Mouse (Mus musculus): ENCODE results near the gene Ppp1r13l.

GRCm38 (mm10) chr7:19411783-19412182 lies 52.2 kb downstream of the Ppp1r13l start:
- TF ChIP-seq HCFC1 (IDR thresholded peaks at IDR 0.05; ENCODE audit: borderline replicate concordance, insufficient read depth, low read length) = no peak
- TF ChIP-seq ZNF384 (IDR thresholded peaks at IDR 0.05; ENCODE audit: low read depth, low read length) = no peak
